Mouse (Mus musculus) lung, postnatal 0 days (tissue): ENCODE results near the gene Tcf20.

ENCODE experiments used
- CTCF ChIP-seq: IDR thresholded peaks from 2 replicates; pipeline ENCODE4 v1.5.1; 2016; ENCODE audit warnings: antibody characterized with exemption, mild to moderate bottlenecking
- EP300 ChIP-seq: IDR thresholded peaks from 2 replicates; pipeline ENCODE4 v1.6.1; 2016; ENCODE audit warnings: antibody characterized with exemption, mild to moderate bottlenecking, control low read depth

GRCm38 (mm10) chr15:82984574-82984973 lies 3.1 kb downstream of the Tcf20 start:
- no peak for TF ChIP-seq CTCF
- no peak for TF ChIP-seq EP300
